Comparison of ENCODE assay signal across 29 mouse cellular contexts in genomic region chr8:56580918-56581317, GRCm38 (mm10). TPM values are rescaled to one million over a fixed set of nuclear protein-coding genes. Genes with fewer than 3 reads are reported as not detected.
DNase-seq lines count a peak whose midpoint lies in the region; ATAC-seq lines count a peak whose summit lies in the region.
"Had no signal": no experiment of that assay in that cellular context is flagged by ENCODE, and none has a peak within 500 bp of the region (broad histone marks: within the 10 kb centered on the region; RNA-seq: fewer than 3 reads in every experiment).

No protein-coding gene starts in this region.

- ATAC-seq in kidney, embryonic 16.5 days (ENCODE audit: low FRiP score, low TSS enrichment), result no peak
- ATAC-seq: CD4-positive, CD25-positive, alpha-beta regulatory T cell, adult 4 months; intestine, postnatal 0 days; midbrain, embryonic 16.5 days had no signal

- H3K4me3 ChIP-seq in kidney, embryonic 16.5 days (ENCODE audit: low read length), result no peak overlapping the region
- H3K4me3 ChIP-seq: embryonic facial prominence, embryonic 10.5 days; embryonic facial prominence, embryonic 15.5 days; forebrain, embryonic 12.5 days; heart, adult 2 months; heart, embryonic 13.5 days; kidney, embryonic 15.5 days; left cerebral cortex, adult 2 months; limb, embryonic 12.5 days; liver, embryonic 15.5 days; myocyte; neural tube, embryonic 12.5 days had no signal

- H3K27ac ChIP-seq in kidney, embryonic 16.5 days (ENCODE audit: low read length), result no peak overlapping the region
- H3K27ac ChIP-seq: embryonic facial prominence, embryonic 10.5 days; embryonic facial prominence, embryonic 15.5 days; forebrain, embryonic 12.5 days; heart, adult 2 months; heart, embryonic 13.5 days; hindbrain, embryonic 14.5 days; kidney, embryonic 15.5 days; left cerebral cortex, adult 2 months; limb, embryonic 12.5 days; liver, embryonic 15.5 days; neural tube, embryonic 12.5 days; stomach, postnatal 0 days had no signal

- no peaks in the 10 kb centered on the region for H3K4me1 ChIP-seq in kidney, embryonic 16.5 days (ENCODE audit: insufficient read depth, low read length)
- H3K4me1 ChIP-seq: embryonic facial prominence, embryonic 10.5 days; embryonic facial prominence, embryonic 15.5 days; forebrain, embryonic 12.5 days; heart, embryonic 13.5 days; kidney, embryonic 15.5 days; limb, embryonic 12.5 days; liver, embryonic 15.5 days; neural tube, embryonic 12.5 days had no signal

- WGBS in kidney, embryonic 16.5 days, result 91% methylated on average over 4 of the region's 4 CpGs

- H3K36me3 ChIP-seq in kidney, embryonic 16.5 days (ENCODE audit: insufficient read depth, low read length), result no peaks in the 10 kb centered on the region
- H3K36me3 ChIP-seq: embryonic facial prominence, embryonic 10.5 days; embryonic facial prominence, embryonic 15.5 days; forebrain, embryonic 12.5 days; heart, embryonic 13.5 days; kidney, embryonic 15.5 days; liver, embryonic 15.5 days; neural tube, embryonic 12.5 days had no signal

- intact Hi-C loops in gastrocnemius, postnatal 36 days (cut with DNase I), result no loop called here

- H3K9me3 ChIP-seq in kidney, embryonic 16.5 days (ENCODE audit: low read length), result no peaks in the 10 kb centered on the region
- H3K9me3 ChIP-seq: embryonic facial prominence, embryonic 10.5 days; embryonic facial prominence, embryonic 15.5 days; forebrain, embryonic 12.5 days; heart, embryonic 13.5 days; kidney, embryonic 15.5 days; limb, embryonic 12.5 days; liver, embryonic 15.5 days; neural tube, embryonic 12.5 days had no signal

- no peaks in the 10 kb centered on the region for H3K27me3 ChIP-seq in kidney, embryonic 16.5 days (ENCODE audit: insufficient read depth, low read length)
- H3K27me3 ChIP-seq: embryonic facial prominence, embryonic 15.5 days; forebrain, embryonic 12.5 days; heart, embryonic 13.5 days; kidney, embryonic 15.5 days; limb, embryonic 12.5 days; liver, embryonic 15.5 days; neural tube, embryonic 12.5 days had no signal

- DNase-seq in gastrocnemius, postnatal 10 days, result peak; percentile 27
- no peak for DNase-seq in gastrocnemius, postnatal 36 days
- DNase-seq in kidney, postnatal 14 days, result peak; percentile 10
- DNase-seq in right cerebral cortex, postnatal 14 days, result peak; percentile 25
- no peak for DNase-seq in right cerebral cortex, postnatal 25 days
- peak; percentile 12 for DNase-seq in testis, postnatal 14 days (ENCODE audit: low spot score)
- DNase-seq: adrenal gland, postnatal 36 days; cerebellum, adult 2 months; heart, adult 2 months; heart, postnatal 10 days; lung, embryonic 14.5 days; right cerebral cortex, adult 18-20 months had no signal

- H3K9ac ChIP-seq in kidney, embryonic 16.5 days (replicated peaks; ENCODE audit: low read length), result no peak overlapping the region
- H3K9ac ChIP-seq: embryonic facial prominence, embryonic 15.5 days; forebrain, embryonic 12.5 days; heart, embryonic 13.5 days; hindbrain, embryonic 14.5 days; kidney, embryonic 15.5 days; limb, embryonic 12.5 days; liver, embryonic 15.5 days; lung, embryonic 14.5 days; neural tube, embryonic 12.5 days had no signal

- no peak overlapping the region for H3K4me2 ChIP-seq in kidney, embryonic 16.5 days (replicated peaks; ENCODE audit: low read depth, low read length)
- H3K4me2 ChIP-seq: embryonic facial prominence, embryonic 15.5 days; forebrain, embryonic 12.5 days; heart, embryonic 13.5 days; hindbrain, embryonic 14.5 days; kidney, embryonic 15.5 days; limb, embryonic 12.5 days; liver, embryonic 15.5 days; lung, embryonic 14.5 days; midbrain, embryonic 11.5 days; neural tube, embryonic 12.5 days had no signal

RNA-seq across cellular contexts. Expression of gene Fbxo8, which starts 30.0 kb away (rescaled TPM):
- total RNA-seq in gastrocnemius, postnatal 10 days (2021), result 10 to 100 TPM; 20.8 to 26.0 TPM
- 10 to 100 TPM; 27.3 to 27.6 TPM for total RNA-seq in gastrocnemius, postnatal 36 days (2021)
- 48.6 and 48.8 TPM in 2 replicates for polyA plus RNA-seq in kidney, embryonic 16.5 days (2015; fragmentation: Nextera tagmentation; extraction: Ambion mirVana)

RNA-seq across cellular contexts. Expression of gene Cep44, which starts 30.1 kb away (rescaled TPM):
- 10 to 100 TPM; 13.3 to 14.5 TPM for total RNA-seq in gastrocnemius, postnatal 10 days (2021)
- 1 to 10 TPM; 7.4 to 7.8 TPM for total RNA-seq in gastrocnemius, postnatal 36 days (2021)
- polyA plus RNA-seq in kidney, embryonic 16.5 days (2015; fragmentation: Nextera tagmentation; extraction: Ambion mirVana), result 39.0 and 40.5 TPM in 2 replicates

Comparison
In these comparisons a context has a peak if more than half of its experiments do, and no peak if none do; other contexts are left out.
1. DNase-seq: peak in gastrocnemius, postnatal 10 days (single experiment), kidney, postnatal 14 days (single experiment), right cerebral cortex, postnatal 14 days (single experiment) and testis, postnatal 14 days (single experiment); none in gastrocnemius, postnatal 36 days (0 of 2) and right cerebral cortex, postnatal 25 days (single experiment).